Mouse (Mus musculus) thymus, adult 2 months (tissue): Measurements from ENCODE around the gene Cpne8.
"Not testable (repeated sequence)": the region's sequence is repeated elsewhere in the genome, so short reads cannot be mapped to it uniquely, and the experiment has no call there.

Experiments
- CTCF ChIP-seq: fragments of 200-500 bp; IDR thresholded peaks from 2 replicates; pipeline ENCODE4 v1.5.1; 2012; ENCODE audit warnings: mild to moderate bottlenecking, control low read depth, low read length, moderate library complexity, borderline replicate concordance; ENCODE audit not compliant: control insufficient read depth, poor library complexity, insufficient read depth; ENCODE audit errors: extremely low read depth
- POLR2A ChIP-seq: fragments of 200-500 bp; IDR thresholded peaks from 2 replicates; pipeline ENCODE4 v1.6.1; 2012; ENCODE audit warnings: mild to moderate bottlenecking, low read length, control low read depth, moderate library complexity; ENCODE audit not compliant: control insufficient read depth, poor library complexity, insufficient read depth; ENCODE audit errors: extremely low read depth

DNA sequence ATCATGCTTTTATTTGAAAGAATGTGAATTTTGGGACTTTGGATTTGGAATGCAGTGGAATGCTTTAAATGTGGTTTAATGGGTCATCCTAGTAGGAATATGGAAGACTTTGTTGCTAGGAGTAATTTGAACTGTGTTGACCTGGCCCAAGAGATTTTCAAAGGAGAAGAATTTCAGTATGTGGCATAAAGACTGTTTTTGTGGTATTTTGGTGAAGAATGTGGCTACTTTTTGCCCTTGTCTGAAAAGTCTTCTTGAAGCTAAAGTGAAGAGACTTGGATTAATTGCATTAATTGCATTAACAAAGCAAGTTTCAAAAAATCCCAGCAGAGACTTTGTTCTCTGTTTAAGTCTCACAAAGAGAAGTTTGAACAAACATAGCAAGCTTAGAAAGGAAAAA is 208.7 kb downstream of the Cpne8 start:
- TF ChIP-seq POLR2A, CTCF: not testable (repeated sequence)
